Mouse (Mus musculus): ENCODE results near the gene Gjb5.

Gjb5 gene

DNA sequence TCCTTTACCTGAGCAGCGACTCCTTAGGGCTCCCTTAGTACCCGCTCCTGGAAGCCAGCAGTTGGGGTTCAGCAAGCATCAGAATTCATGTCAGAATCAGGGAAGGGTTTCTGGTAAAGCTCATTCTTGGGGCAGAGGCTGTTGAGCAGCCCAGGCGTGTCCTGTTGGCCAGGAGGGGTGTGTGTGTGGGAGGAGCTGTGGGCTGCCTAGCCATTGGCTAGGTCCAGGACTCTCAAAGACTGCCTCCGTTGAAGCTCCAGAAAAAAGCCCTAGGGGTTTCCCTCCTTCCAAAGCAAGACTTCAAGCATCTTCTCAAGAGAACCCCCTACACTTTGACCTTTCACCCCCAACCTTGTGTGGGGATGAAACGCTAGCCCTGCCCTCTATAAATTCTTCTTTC, at the start of gene Gjb5:
Gene Gjb5, minus strand, starts transcription at position 164 of the 400 bp plus-strand sequence.
- no peak for DNase-seq

DNA sequence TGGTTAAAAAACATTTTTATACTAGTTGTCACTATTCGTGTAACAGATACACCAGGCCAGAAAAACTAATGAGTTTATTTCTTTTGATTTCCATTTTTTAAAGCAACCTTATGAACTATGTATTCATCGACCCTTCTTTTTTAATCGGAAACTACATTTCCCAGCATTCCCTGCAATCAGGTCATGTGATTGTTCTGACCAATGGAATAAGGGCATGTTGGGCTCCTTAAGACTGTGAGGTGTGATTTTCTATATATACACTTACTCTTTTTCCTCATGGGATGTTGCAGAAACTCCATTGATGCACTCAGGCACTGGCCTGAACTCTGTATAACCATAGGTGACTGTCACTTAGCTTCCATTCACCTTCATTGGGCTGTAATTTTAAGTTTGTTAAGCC, 44.6 kb upstream of the Gjb5 start:
- DNase-seq, result peak; percentile 11

DNA sequence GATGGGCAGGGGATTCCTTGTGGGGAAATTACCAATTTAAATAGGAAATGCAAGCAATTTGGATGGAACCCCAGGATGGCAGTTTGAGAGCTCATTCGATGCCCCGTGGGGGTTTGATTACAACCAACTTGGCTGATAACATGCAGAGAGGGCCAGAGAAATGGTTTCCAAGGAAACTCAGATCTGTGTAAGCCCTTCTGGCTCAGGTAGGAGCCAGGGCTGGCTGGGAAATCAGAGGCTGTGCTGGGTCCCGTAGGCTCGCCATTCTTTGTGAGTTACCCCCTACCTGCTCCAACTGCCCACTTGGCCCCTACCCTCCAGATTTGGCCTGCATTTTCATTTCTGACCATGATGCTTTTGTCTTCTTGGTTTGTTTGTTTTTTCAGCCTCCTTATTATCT, 44.2 kb upstream of the Gjb5 start:
- DNase-seq, result no peak

DNA sequence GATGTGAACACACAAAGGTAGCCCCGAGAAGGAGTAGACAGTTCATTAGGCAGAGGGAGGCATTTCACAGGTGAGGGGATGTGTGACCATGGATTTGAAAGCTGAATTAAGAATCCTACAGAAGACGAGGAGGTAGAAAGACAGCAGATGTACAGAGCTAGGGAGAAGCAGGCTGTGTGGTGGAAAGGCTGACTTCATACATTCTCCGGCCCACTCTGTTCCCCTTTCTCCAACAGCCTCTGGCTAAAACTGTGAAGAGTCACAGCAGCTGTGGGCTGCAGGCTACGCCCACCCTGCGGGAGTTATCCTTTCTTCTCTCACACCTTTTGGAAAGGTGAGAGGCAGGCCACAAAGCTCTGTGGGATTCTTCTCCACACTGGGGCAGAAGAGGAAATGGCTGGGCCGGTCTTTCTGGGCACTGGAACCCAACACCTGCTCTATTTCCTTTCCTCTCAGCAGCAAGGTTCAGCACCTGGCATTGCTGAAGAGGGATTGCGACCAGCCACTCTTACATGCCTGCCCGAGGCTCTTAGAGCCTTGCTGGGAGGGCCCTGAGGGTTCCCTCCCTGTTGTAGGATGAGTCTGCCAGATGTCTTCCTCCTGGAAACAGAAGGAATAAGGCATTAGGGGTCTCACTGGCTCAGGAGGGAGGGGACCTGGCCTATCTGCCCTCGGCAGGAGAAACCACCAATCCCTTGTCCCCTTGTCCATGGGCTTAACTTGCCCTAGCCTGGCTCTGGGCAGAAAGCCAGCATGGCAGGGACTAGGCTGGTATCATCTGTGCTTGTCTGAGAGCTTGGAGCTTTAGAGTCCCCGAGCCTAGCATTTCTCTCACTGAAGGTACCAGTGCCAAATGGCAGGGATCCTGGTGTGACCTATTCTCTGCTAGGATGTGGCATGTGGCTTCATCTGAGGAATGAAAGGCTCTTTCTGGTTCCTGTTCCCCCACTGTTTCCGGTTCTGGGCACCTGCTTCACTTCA, 42.5 kb upstream of the Gjb5 start:
- DNase-seq, result peak; percentile 26

DNA sequence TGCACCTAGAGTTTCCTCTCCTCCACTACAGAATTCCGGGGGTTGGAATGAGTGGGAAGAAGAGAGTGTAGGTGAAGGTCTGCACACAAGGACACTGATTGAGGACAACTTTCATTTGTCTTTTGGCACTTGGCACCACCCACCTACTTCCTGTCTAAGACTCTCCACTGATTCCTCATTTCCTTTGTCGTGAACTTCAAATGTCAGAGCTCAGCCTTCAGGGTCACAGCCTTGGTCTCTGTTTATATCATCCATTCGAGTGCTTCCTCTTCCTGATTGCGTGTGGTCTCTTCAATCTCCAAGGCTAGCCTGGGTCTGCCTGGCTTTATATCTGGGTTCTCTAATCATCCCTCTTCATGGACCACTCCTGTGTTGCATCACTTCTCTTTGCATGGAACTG, 37.6 kb upstream of the Gjb5 start:
- no peak for DNase-seq

DNA sequence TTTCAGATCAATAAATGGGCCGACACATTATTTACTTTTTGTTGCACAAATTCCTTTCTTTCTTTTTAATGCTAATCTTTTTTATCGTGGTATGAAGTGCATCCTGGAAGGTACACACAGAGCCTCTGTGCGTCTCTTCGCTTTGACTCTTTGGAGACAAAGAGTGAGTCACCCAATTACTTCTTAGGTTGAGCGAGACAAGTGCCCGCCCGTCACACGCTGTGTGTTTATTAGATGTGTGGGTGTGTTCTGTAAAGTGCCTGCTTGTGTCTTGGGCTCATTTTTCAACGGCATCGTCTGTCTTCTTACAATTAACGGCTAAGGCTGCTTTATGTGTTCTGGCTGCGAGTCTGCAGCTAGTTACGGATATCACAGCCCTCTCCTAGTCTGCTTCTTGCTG, 31.7 kb upstream of the Gjb5 start:
- DNase-seq, result no peak

DNA sequence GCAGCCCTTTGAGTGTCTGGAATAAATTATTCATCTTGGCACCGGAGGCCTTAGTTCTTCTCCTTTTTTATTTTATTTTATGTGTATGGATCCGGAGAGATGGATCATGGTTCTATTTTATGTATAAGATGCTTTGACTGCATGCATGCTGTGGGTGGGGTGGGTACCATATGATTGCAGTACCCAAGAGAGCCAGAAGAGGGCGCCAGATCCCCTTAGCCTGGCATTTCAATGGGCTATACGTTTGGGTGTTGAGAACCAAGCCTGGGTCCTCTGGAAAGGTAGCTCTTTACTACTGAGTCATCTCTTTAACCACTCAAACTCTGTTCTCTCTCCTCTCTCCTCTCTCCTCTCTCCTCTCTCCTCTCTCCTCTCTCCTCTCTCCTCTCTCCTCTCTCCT, 19.4 kb upstream of the Gjb5 start:
- peak; percentile 31 for DNase-seq

DNA sequence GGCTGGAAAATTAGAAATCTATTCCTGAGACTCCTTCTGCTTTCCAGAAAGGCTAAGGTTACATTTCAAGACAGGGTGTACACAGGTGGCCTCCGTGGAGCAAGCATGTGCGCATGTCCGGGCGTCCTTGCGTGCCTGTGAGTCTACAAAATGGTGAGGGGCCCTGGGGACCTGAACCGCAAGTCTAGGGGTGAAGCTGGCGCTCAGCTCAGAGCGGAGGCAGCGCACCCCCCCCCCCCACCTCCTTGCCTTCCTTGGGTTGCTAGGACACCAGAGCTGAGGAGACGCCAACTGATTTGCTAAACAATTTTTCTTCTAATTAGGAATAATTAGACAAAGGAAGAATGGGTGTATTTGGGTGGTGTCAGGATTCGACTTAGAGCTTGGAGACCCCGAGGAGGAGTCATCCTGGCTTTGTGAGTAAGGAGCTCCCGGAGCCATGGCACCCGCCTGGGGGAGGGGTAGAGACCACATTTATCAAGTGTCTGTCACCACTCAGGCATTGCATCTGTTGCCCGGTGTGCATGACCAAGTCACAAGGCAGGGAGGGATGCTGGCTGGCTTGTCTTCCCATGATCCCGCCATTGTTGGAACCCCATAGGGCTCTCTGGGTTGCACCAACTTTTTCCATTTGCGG, 17.7 kb upstream of the Gjb5 start:
- DNase-seq, result no peak

DNA sequence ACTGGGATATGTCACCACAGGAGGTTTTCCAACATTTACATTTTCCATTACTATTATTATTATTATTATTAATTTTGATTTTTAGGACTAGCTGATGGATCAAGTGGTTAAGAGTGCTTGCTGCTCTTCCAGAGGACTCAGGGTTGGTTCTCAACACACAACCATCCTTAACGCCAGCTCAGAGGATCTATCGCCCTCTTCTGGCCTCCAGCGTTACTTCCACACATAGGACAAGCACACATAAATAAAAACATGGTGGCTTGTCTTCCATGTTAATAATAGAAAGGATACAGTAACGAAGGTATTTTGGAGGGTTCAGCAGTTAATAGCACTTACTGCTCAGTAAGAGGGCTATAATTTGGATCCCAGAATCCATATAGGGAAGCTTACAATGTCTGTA, 16.7 kb upstream of the Gjb5 start:
- no peak for DNase-seq

DNA sequence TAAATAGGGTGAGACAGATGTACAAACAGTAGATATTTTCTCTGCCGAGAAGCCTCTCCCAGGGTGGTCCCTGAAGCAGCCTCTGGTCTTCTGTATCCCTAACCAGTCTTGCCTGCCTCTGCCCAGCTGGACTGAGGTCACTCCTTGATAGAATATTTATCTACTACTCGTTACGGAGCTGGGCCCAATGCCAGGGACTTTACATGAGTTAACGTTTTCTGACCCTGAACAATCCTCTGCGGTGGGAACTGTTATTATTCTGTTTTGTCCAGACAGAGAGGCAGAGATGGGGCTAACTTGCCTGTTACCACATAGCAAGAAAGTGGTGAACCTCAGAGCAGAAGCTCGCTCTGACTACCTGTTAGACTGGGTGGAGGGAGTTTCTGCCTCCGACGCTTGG, 15.5 kb upstream of the Gjb5 start:
- no peak for DNase-seq

DNA sequence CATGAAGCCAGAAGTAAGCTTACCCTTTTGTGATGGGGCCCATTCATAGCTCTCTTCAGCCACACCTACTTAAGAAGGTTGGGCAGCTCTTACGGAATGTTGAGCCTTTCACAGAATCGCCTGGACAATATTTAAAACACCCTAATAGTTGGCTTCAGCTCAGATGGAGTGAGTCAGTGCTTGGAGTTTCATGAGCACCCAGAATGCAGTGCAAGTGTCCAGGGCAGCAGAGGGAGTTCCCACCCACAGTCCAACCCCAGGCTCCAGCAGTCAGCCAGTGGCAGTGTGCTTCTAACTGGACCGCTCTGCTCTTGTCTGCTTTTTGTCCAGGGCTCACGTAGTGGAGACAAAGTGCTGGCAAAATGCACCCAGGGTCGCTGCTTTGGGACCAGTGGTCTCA, 13.6 kb upstream of the Gjb5 start:
- DNase-seq, result no peak

DNA sequence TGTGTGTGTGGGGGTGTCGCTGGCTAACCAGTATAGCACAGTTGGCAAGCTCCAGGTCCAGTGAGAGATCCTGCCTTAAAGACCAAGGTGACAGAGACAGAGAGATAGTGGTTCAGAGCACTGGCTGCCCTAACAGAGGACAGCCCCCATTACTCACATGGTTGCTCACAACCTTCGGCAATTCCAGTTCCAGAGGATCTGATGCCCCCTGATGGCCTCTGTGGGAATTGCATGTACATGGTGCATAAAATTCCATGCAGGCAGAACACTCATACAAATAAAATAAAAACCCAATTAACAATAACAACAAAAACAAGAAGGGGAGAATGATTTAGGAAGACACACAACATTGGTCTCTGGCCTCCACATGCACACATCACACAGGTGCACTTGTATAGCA, 12.5 kb upstream of the Gjb5 start:
- no peak for DNase-seq

DNA sequence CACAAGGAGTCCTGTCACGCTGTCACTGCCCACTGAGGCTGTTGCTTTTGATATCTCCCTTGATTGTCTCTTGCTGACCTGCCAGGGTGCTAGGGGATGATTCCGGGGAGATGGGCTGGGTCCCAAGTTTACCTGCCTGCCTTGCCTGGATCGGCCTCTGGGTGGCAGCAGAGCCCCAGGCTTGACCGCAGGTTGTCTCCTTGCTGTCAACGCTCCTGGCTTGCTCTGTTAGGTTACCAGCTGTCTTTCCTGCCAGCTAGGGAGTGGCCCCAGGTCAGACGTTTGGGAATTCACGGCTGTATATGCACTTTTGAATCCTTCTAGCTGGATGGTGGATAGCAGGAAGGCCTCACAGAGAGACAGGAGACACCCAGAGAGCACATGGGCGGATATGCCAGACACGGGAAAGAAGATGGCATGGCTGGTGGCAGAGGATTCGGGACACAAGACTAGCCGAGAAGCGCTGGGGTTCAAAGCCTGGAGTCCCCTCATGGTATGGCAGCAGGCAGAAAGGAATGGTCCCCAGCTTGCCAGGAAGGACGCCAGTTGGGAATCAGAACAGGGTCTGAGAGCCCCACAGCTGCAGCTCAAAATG, 10.5 kb upstream of the Gjb5 start:
- DNase-seq, result peak; percentile 61

DNA sequence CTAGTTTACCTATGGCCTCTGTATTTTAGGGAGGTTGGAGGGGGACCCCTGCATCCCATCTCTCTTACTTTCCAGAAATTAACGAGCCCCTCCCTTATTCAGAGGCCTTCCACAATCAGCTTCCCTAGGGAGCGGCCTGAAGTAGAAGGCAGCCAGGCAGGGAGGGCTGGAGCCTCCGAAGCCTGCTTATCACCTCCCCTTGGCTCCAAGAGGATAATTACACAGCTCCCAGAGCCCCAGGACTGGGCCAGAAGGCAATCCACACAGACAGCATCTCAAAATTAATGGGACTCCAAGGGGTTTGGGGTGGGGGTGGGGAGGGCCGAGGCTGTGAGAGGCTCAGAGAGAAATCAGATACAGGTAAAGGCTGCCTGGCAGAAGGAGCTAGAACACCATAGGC, 7.9 kb upstream of the Gjb5 start:
- no peak for DNase-seq

DNA sequence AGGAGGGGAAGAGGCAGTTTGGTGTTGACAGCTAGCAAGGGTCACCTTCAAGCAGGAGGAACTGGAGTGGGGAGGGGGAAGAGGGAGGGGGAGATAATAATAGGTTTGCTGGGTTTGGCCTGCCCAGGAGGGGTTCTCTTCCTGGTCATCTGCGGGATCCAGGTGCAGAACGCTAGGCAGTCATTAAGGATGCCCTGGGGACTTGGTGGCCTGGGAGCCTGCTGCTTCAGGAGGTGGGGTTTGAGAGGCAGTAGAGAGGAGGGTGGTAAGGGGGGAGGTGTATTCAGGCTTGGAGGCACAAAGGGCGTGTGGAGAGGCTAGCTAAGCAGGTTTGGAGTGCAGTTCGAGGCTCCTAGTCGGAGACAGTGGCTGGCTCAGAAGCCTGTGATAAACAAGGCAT, 7.5 kb upstream of the Gjb5 start:
- DNase-seq, result no peak

DNA sequence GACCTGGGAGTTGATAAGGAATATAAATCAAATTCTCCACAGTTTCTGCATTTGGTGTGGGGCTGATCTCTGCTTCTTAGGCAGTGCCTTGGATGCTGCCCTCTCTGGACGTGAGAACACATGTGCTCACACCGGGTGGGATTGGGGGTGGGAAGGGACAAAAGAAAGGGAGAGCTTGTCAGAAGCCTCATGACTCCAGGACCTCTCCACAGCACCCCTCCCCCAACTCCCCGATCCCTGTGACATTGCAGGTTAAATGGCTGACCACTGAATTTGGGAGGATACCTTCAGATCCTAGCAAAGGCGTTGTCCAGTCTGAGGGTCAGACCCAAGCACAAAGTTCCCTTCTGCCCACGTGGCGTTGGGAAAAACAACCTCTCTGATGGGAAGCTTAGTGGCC, 6.5 kb upstream of the Gjb5 start:
- no peak for DNase-seq

DNA sequence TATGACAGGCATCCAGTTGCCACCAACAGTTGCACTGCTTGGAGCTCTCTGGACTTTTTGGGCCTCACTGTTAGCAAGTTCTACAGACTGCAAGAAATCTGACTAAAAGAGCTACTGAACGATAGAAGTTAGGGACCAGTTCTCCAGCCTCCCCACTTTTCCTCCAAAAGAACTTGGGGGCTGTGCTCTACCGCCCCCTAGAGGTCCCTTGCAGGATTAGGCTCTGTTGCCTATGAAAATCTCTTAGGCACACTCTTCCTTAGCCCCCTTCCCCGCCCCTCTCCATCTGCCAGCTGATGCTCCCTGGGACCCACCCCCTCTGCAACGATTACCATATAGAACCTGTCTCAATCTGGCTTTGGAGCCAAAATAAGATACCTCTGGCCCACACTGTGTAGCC, 5.3 kb upstream of the Gjb5 start:
- DNase-seq, result peak; percentile 14

DNA sequence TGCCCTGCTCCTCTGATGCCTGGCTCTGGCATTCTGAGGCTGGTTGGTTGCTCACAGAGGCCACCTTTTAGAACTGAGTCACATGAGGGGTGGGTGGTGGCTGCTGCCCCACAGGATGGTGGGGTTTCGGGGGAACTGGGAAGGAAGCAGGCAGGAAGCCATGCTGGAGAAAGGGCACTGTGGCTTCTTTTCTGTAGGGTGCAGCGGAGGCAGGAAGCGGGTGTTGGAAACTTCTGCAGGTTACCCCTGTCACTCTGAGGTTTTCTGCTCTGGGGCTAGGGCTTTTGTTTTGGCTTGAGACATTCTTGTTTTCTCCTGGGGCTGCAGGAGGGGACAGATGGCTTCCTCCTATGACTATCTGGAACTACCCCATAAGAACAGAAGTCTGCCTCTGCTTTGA, 4.5 kb upstream of the Gjb5 start:
- no peak for DNase-seq

DNA sequence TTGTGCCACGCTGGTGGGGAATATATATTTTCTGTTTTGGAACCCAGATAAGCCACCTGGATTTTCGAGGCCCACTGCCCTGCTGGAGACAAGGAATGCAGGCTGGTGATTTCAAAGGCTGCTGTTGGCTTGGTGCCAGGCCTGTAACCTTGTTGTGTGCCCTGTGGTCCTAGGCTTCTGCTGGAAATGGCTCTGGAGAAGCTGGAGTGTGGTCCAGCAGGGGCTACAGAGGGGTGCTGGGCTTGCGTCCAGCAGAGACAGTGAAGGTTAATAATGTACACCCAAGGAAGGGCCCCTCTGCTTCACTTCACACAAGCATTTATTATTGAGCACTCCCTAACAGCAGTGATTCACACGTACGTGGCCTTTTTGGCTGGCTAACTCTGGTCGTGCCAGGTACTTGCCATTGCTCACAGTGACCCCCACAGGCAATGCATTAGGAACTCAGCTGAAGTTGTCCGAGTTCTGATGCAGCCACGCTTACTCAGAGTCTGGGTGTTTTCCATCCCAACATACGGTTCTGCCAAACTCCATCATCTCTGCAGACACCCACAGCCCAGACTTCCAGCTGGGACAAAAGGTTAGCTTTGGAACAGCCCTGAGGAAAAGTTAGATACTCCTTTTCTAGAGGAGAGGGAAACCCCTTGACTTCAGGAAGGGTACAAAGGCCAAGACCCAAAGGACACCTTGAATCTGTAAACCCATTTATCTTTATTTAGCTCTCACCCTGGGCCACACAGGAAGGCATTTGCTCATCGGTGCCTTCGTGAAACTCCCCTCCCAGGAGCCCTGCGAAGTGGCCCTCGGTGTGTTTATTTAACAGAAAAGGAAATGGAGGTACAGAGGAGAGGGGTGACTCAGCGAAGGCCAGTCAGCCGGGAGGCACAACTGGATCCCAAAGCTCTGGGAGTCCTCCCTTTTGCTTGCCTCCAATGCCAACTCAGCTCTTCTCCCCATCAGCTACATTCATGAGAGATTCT, 3.2 kb downstream of the Gjb5 start:
- no peak for DNase-seq

DNA sequence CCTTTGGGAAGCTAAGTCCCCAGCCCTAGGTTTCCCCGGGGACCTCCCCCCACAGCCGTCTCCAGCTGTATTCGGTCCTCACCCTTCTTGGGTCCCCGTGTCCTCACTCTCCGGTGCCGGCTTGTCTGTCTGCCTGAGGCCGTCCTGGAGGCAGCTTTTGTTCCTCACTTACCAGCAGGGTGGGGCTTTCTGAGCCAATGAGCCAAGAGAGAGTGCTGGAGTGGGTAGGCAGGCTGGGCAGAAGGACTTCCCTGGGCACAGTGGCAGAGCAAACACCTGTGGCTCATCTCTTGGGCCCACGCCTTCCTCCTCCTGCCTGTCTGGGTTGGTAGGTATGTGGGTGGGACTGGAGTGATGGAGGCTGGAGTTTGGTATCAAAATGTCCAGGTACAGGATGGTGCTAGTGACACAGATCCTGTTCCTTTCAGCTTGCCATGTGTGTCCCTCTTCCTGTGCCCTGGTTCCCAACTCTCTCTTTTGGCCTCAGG, 4.0 kb downstream of the Gjb5 start, which contains the start of gene Gjb4:
Gene Gjb4, minus strand, starts transcription at position 131 of the 488 bp plus-strand sequence.
- DNase-seq, result no peak

DNA sequence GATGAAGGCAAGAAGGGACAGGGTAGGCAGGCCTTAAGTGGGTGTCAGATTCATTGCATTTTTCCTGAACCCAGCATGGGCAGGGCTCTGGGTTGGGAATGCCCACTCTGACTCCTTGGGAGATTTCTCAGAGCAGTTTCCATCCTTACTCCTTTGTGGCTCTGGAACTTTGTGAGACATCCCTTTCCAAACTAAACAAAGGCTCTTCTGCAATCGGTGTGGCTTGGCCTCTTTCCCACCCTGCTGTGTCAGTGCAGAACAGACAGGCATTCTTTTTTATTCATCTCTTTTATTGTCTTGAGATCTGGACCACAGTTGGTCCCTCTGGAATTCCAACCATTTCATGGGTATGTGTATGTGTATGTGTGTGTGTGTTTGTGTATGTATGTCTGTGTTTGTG, 5.4 kb downstream of the Gjb5 start:
- no peak for DNase-seq

DNA sequence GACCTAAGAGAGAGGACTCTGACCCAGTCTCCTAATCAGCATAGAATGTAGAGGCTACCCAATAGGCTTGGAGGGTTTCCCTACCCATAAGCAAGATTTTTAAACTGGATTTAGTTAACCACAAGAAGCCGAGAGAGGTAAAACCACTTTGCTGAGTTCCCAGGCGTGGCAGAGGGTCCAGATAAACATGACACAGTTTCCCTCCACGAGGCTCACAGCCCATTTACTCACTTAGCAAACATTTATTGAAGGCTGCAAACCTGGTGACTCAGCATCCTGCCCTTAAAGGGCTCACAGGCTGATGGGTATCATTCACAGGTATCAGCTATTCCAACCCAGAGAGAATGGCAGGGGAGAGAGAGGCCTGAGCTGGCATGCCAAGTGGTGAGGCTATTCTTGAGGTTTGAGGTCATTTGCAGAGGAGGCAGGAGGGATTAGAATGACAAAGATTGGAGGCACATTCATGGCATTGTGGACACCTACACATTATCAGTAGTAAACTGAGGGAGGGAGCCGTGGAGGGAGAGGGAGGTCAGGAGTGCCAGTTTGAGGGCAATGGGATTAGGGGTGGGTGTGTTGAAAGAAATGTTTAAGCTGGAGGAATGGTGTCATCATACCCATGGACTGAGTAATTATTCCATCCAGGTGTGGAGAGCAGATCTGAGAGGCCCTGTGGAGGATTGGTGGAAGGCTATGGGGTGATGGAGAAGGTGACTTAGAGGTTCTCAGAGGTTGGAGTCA, 8.3 kb downstream of the Gjb5 start:
- DNase-seq, result no peak
